Mouse (Mus musculus) retina, postnatal 1 day (tissue): ENCODE data around the gene Myadml2.

Experiments
- DNase-seq: peaks from one replicate; pipeline ENCODE4 v3.0.0-alpha.2; 2012

Gene Myadml2

DNA sequence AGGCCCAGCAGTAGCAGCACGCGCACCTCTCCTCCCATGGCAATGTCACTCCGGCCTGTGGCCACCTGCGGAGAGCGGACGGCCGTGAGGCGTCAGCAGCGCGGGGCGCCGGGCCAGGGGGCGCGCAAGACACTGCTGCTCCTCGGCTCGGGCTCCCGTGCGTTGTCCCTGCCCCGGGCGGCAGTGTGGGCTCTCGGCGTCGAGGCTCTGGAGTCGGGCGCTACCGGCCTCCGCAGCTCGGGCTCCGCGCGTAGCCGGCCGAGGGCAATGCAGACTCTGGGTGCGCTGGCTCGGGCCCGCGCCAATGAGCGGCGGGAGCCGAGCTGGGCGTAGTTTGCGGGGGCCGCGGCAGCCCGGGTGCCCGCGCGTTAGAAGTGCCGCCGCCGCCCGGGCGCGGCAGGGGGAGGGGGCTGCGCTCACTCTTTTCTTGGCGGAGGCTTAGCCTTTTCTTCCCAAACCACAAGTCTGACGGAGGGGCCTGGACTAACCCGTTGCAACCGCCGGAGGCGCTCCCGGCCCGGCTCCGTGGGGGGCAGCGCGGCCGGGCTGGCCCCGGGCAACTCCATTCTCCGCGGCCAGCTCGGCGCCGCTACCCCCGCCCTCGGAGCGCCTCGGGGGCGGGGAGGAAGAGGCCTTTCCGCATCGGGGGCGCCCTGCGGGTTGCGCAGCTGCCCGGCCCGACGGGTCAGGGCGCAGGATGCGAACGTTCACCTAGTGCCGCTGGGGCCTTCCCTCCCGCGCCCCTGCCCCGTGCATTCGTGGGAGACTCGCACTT lies 12.5 kb upstream of the Myadml2 start:
- DNase-seq: peak; percentile 76

DNA sequence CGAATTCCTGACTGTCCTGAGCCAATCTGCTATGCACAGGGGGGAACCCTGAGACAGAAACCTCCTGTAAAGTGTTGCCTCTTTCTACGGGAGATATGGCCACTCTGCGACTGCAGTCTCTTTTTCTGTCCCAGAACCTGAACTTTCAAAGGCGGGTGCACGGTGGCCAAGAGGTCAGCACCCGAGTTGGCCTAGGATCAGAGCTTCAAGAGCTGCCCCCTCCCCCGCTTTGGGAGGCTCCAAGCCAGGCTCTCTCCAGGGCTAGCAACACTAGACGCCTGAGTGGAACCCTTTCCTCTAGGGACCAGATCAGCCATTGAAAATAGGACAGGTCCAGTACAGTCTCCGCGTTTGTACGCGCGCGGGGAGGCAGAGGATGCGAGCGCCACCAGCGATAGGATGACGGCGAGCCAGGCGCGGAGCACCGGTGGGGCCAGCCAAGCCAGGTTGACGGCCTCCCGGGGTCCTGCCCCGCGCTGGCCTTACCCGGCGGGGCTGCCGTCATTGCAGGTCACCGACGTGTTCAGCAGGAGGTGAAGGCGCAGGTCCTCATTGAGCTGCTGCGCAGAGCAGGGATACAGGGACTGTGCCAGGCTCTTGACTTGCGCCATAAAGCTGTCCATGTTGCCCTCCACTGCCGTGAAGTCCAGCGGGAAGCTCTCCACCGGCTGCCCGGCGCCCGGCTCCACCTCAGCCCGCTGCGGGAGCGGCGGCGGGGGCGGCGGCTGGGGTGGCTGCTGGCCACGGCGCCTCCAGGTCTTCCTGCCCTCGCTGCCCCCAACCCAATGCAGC lies 11.7 kb upstream of the Myadml2 start:
- DNase-seq: peak; percentile 21

DNA sequence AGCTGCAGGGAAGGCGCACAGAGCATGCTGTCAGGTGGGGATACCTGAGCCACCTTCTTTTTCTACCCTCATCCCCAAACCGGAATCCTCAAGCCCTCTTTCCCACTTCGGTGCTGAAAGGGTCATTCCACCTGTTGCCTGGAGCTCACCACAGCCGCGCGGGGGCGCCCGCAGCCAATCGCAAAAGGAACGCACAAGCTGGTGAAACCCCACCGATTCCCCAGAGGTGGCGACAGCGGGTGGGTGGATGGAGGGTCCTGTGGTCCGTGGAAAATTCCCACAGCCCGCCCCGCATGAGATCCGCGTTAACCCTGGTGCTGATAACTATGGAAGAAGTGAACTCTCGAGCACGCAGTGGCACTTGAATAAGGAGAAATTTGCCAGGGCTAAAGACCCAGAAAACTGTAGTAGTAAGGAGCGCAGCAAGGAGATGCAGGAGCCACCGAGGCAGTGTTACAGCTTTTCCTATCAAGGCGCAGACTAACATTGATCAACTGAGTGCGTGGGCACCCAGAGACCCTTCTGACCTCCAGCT lies 11.0 kb upstream of the Myadml2 start:
- DNase-seq: peak; percentile 86

DNA sequence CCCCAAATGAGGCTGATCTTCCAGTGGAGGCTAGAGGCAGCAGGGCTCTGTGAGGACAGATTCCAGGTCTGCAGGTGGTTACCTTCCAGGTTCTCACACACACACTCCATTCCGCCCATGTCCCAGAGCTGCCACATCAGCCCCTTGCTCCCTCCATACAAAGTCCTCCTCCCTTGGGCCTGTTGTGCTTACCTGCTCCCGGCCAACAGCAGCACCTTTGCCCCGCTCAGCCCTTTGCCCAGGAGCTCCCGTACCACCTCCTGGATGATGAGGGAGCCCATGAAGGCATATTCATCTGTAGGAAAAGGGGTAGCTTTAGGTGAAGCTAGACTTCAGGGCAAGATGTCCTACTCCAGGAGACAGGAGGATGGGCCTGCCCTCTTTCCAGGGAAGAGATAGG lies 9.3 kb upstream of the Myadml2 start:
- DNase-seq: no peak

GRCm38 (mm10) chr11:120654741-120655140 lies 6.8 kb upstream of the Myadml2 start:
- no peak for DNase-seq

GRCm38 (mm10) chr11:120651872-120652271 lies 3.9 kb upstream of the Myadml2 start:
- no peak for DNase-seq

DNA sequence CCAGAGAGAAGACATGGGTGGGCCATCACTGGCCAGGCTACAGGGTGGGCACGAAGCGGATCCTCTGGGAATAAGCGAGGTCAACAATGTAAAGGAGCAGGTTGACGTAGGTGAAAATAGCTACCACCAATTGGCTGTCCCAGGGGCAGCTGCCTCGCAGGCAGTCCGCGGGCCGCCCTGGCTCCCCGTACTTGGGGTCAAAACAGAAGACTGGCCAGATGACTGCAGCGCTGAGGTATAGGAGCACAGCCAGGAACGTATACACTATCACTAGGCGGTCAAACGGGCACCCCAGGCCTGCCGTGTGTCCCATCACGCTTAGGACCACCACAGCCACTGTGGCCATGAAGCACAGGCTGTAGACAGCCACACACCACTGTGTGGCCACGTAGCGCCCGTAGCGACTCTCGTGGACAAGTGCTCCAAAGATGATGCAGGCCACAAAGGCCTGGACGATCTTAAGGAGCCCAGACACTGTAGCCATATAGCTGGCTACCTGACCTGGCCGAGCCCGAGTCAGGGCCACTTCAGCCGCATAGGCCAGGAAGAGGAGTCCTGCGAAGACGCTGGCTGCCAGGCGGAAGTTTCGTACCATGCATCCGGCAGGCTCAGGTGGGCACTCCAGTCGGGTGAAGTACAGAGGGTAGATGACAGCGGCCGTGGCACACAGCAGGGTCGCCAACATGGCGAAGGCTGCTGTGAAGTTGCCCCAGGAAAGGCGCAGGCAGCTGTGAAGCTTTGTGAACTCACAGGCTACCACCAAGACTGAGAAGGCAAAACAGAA lies 719 bp downstream of the Myadml2 start:
- no peak for DNase-seq

DNA sequence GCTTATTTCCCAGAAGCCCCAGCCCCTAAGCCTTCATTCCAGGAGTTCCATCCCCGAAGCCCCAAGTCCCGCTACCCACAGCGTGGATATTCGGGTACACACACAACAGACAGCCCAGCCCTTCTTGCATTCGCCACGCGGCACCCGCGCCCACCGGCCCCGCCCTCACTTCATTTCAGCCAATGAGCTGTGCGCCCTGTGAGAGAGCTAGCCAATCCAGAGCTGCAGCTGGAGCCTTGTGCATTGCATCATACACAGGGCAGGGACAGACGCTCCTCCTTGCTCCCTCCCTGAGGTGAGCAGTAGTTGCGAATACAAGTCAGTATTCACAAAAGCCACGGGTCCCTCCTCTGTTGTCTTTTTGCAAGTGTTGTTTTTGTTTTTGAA lies 4.4 kb downstream of the Myadml2 start, which contains the start of gene Pycr1:
Gene Pycr1 (minus strand): TSS at position 169 of the 387 bp plus-strand sequence.
- peak; percentile 94 for DNase-seq

DNA sequence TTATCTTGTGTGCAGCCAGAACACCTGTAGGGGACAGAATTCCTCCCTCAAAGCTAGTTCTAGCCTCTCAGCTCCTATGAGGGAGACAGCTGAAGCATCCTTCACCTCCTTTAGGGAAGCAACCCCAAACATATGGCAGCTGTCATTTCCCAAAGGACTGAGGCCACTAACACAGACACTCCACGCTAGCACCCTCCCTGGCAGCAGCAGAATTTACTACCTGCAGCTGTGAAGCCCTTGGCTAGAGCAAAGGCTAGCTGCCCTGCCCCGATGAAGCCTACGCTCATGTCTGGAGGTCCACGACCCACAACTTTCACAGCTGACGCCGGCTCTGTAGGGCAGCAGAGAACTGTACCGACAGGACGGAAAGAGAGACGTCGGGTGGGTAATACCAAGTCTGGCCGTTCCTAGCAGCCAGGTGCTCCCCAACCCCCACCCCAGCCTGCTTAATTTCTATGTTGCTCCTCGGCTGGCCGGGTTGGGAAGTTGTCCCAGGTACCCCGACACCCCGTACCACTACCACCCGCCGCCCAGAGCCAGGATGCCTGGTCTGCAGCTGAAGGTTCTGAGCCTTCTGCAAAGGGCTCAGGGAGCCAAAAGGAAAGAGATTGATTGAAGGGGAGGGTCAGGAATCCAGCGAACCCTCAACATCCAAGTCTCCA lies 4.9 kb downstream of the Myadml2 start:
- DNase-seq: no peak

DNA sequence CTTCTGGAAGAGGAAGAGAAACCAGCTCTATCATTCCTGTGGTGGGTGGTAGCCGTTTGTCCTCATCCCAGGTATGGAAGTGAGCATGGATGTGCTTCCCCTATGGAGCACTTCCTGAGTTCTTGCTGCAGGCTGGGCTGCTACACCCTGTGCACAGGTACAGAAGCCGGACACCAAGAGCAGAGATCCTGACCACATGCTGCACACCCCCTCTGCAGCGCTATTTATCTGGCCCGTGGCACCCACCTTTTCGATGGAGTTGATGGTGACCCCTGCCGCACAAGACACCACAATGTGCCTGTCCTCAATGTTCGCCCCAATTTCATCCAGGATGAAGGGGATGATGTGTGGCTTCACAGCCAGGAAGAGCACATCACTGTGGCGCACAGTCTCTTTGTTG lies 6.1 kb downstream of the Myadml2 start:
- DNase-seq: no peak

DNA sequence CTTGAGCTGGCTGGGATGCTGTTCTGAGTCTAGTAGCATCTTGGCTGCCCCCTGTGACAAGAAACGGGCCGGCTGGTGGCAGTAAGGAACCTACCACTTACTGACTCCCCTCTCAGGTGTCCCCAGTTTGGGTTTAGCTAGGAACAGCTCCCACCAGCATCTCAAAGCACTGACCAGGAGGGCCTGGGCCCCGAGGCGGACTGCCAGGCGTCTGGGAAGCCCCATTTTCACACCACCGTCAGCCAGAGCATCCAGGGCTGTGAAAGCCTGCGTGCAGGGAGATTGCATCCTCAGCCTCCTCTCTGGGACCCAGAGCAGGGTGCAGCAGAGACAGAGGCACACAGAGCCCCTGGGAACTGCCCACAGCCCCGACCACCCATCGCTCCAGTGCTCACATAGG lies 6.7 kb downstream of the Myadml2 start:
- DNase-seq: no peak

- no peak for DNase-seq
Observed at GRCm38 (mm10) chr11:120634810-120635209, 13.1 kb downstream of the Myadml2 start.

DNA sequence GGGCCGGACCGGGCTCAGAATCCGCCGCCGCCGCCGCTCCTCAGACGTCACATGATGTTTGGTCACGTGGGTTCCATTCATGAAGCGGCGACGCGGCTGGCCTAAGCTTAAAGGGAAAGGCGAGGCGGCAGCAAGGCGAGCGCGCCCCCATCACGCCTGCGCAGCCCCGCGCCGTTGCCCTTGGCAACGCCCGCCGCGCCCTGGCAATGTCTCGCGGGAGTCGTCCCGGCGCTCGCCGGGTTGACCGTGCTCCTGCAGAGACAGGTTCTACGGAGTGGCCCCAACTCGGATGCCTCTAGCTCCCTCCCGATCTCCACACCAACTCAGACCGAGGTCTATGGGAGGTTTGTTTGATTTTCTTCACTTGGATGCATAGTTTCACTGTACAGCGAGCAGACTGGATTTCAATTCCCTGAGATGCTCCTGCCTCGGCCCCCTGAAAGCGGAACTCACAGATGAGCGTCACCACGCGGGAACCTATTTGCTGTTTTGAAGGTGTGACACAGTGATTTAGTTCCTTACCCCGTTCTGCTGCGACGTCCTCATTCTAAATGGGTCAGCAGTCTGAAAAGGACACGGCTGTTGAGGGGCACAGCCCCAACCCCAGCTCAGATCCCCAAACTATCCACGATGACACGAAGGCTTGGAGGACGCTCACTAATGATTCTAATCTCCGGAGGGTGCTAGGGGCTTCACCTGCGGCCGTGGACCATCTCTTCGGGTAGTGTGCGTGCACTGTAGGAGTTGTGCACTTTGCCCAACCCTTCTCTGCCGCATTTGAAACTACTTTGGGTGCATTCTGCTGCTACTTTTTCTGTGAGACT lies 14.2 kb downstream of the Myadml2 start, which contains the start of gene Mafg:
Gene Mafg (minus strand): TSS at position 81 of the 824 bp plus-strand sequence.
- peak; percentile 98 for DNase-seq

GRCm38 (mm10) chr11:120632559-120633519 lies 15.1 kb downstream of the Myadml2 start:
- DNase-seq: peak; percentile 78

GRCm38 (mm10) chr11:120631726-120632448 lies 16.1 kb downstream of the Myadml2 start:
- no peak for DNase-seq

- DNase-seq: no peak
Observed at GRCm38 (mm10) chr11:120630881-120631725, 16.9 kb downstream of the Myadml2 start.

DNA sequence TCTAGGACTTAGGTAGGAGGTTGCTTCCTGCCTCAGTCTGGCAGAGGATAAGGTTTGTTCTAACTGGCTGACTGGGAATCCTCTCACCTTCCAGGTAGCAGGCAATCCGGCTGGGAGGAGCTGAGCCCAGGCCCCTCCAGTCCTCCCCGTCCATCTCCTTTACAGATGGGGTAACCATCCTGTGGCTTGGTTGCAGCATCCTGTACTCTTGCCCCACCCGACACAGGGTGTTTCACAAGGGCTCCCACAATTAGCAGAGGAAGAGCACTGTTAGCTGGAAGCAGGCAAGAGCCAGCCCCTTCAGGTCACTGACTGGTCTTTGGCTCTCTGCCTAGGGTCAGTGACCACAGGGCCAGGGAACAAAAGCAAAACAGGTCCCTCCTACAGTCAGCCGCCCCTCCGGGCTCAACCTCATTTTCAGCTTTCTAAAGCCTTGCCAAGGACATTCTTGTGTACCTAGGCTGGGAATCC lies 17.5 kb downstream of the Myadml2 start:
- no peak for DNase-seq

GRCm38 (mm10) chr11:120629911-120630310 lies 18.0 kb downstream of the Myadml2 start:
- no peak for DNase-seq
